Mouse (Mus musculus) CD4-positive, CD25-positive, alpha-beta regulatory T cell, adult 4 months (primary cell): ENCODE results near the gene Cdc20b. TPM values are rescaled to one million over a fixed set of nuclear protein-coding genes. Genes with fewer than 3 reads are reported as not detected.

Experiments used
- ATAC-seq: one replicate; pipeline ENCODE4 v1.8.0; 2017
- polyA plus RNA-seq, 2 experiments: library from polyadenylated mRNA; unstranded; fragments of 100-300 nt; shearing (Covaris generic); gene quantifications; one replicate each; pipeline ENCODE4 v1.2.1; 2017

Cdc20b gene
- polyA plus RNA-seq, 2 experiments from 2014 or later = not detected

- no peak for ATAC-seq
Measured at GRCm38 (mm10) chr13:113031351-113031750, 3.6 kb upstream of the Cdc20b start.

- peak; percentile 41 for ATAC-seq
Measured at GRCm38 (mm10) chr13:113031792-113032571, 2.9 kb upstream of the Cdc20b start.

- ATAC-seq = no peak
Measured at GRCm38 (mm10) chr13:113032831-113033230, 2.1 kb upstream of the Cdc20b start.

- no peak for ATAC-seq
Measured at GRCm38 (mm10) chr13:113034271-113034886, 532 bp upstream of the Cdc20b start.

- ATAC-seq = peak; percentile 75
Measured at GRCm38 (mm10) chr13:113035852-113036251, 941 bp downstream of the Cdc20b start.

GRCm38 (mm10) chr13:113044876-113045275 is 10.0 kb downstream of the Cdc20b start:
- no peak for ATAC-seq

- no peak for ATAC-seq
Measured at GRCm38 (mm10) chr13:113045458-113046110, 10.7 kb downstream of the Cdc20b start.

- peak; percentile 76 for ATAC-seq
Measured at GRCm38 (mm10) chr13:113046211-113046883, 11.4 kb downstream of the Cdc20b start, which contains the start of gene Gpx8. TSS of gene Gpx8 (minus strand) at chr13:113046410.

- no peak for ATAC-seq
Measured at GRCm38 (mm10) chr13:113047018-113047417, 12.1 kb downstream of the Cdc20b start.

GRCm38 (mm10) chr13:113047647-113048046 is 12.7 kb downstream of the Cdc20b start:
- no peak for ATAC-seq

GRCm38 (mm10) chr13:113054230-113054629 is 19.3 kb downstream of the Cdc20b start:
- ATAC-seq = no peak

- no peak for ATAC-seq
Measured at GRCm38 (mm10) chr13:113055826-113056225, 20.9 kb downstream of the Cdc20b start.

- ATAC-seq = no peak
Measured at GRCm38 (mm10) chr13:113061746-113062145, 26.8 kb downstream of the Cdc20b start.

GRCm38 (mm10) chr13:113064542-113064941 is 29.6 kb downstream of the Cdc20b start:
- ATAC-seq = no peak

GRCm38 (mm10) chr13:113079021-113079420 is 44.1 kb downstream of the Cdc20b start:
- no peak for ATAC-seq

GRCm38 (mm10) chr13:113082101-113082500 is 47.2 kb downstream of the Cdc20b start:
- no peak for ATAC-seq

- ATAC-seq = no peak
Measured at GRCm38 (mm10) chr13:113084732-113085131, 49.8 kb downstream of the Cdc20b start.

GRCm38 (mm10) chr13:113087226-113088017 is 52.5 kb downstream of the Cdc20b start:
- no peak for ATAC-seq

- no peak for ATAC-seq
Measured at GRCm38 (mm10) chr13:113090489-113090888, 55.6 kb downstream of the Cdc20b start.

GRCm38 (mm10) chr13:113094618-113095017 is 59.7 kb downstream of the Cdc20b start:
- ATAC-seq = no peak

GRCm38 (mm10) chr13:113097011-113097410 is 62.1 kb downstream of the Cdc20b start:
- ATAC-seq = no peak

- ATAC-seq = no peak
Measured at GRCm38 (mm10) chr13:113098406-113098805, 63.5 kb downstream of the Cdc20b start.
